Mouse (Mus musculus): ENCODE data around the gene Tsc22d3. TPM values are rescaled to one million over a fixed set of nuclear protein-coding genes. Genes with fewer than 3 reads are reported as not detected.

Gene Tsc22d3
- polyA plus RNA-seq, 1 experiment from 2014 or later = 77.3 TPM

DNA sequence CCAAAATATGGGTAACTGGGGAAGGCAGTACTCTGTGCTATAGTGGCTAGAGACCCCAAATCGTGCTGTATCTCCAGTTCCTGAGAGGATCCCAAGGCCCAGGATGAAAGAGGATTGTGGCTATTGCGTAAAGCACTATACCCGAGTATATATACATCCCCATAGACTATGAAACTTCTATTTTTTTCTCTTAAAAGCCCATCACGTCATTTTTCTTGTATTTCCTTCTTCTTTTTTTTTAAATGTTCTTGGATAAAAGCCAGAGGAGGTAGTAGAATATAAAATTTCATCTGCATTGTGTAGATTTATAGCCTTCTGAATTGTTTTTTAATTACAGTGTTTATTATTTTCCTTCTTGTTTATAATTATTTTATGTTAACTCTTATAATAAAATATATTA lies 852 bp upstream of the Tsc22d3 start:
- Histone ChIP-seq H3K9ac (ENCODE audit: low read length) (no peak overlapping the region), H3K9me3 (ENCODE audit: control insufficient read depth, low read length) (no peaks in the 10 kb centered on the region), H3K4me1 (replicated peaks; ENCODE audit: control insufficient read depth, insufficient read depth) (no peaks in the 10 kb centered on the region), H3K27ac (replicated peaks) (no peak overlapping the region), H3K27me3 (ENCODE audit: control insufficient read depth, insufficient read depth, low read length) (no peaks in the 10 kb centered on the region), H3K4me2 (replicated peaks; ENCODE audit: low read depth) (no peak overlapping the region), H3K4me3 (ENCODE audit: low read depth, low read length) (no peak overlapping the region), H3K36me3 (ENCODE audit: control insufficient read depth, insufficient read depth, low read length) (no peaks in the 10 kb centered on the region)
- ATAC-seq (ENCODE audit: low FRiP score, low TSS enrichment) = no peak
- no peak for DNase-seq (ENCODE audit: low spot score)
- TF ChIP-seq CTCF (IDR thresholded peaks at IDR 0.05; ENCODE audit: low read depth) = no peak
- 49% methylated on average over 4 of the region's 4 CpGs for WGBS

- DNase-seq (ENCODE audit: low spot score) = peak; percentile 19
Observed at GRCm38 (mm10) chrX:140599561-140600409, 674 bp downstream of the Tsc22d3 start.

GRCm38 (mm10) chrX:140598850-140599560 lies 1.5 kb downstream of the Tsc22d3 start:
- TF ChIP-seq CTCF (IDR thresholded peaks at IDR 0.05; ENCODE audit: low read depth) = peak; percentile 43
- no peak for TF ChIP-seq EP300 (optimal IDR thresholded peaks at IDR 0.05)
- no peaks in the 10 kb centered on the region for H3K4me1 ChIP-seq (replicated peaks; ENCODE audit: control insufficient read depth, insufficient read depth)
- H3K27me3 ChIP-seq (ENCODE audit: control insufficient read depth, insufficient read depth, low read length) = no peaks in the 10 kb centered on the region
- DNase-seq (ENCODE audit: low spot score) = peak; percentile 79
- peak; percentile 90 for ATAC-seq (ENCODE audit: low FRiP score, low TSS enrichment)
- H3K4me3 ChIP-seq (ENCODE audit: low read depth, low read length) = peak overlapping the region; percentile 50
- peak overlapping the region; percentile 71 for H3K27ac ChIP-seq (replicated peaks)
- WGBS = 7% methylated on average over 29 of the region's 109 CpGs
- no peaks in the 10 kb centered on the region for H3K36me3 ChIP-seq (ENCODE audit: control insufficient read depth, insufficient read depth, low read length)
- H3K9me3 ChIP-seq (ENCODE audit: control insufficient read depth, low read length) = no peaks in the 10 kb centered on the region
- H3K9ac ChIP-seq (ENCODE audit: low read length) = peak overlapping the region; percentile 61
- peak overlapping the region; percentile 66 for H3K4me2 ChIP-seq (replicated peaks; ENCODE audit: low read depth)

More at GRCm38 (mm10) chrX:140599561-140600409, 674 bp downstream of the Tsc22d3 start:
- Histone ChIP-seq H3K36me3 (ENCODE audit: control insufficient read depth, insufficient read depth, low read length) (no peaks in the 10 kb centered on the region), H3K9ac (ENCODE audit: low read length) (peak overlapping the region; percentile 61), H3K4me2 (replicated peaks; ENCODE audit: low read depth) (peak overlapping the region; percentile 66), H3K4me1 (replicated peaks; ENCODE audit: control insufficient read depth, insufficient read depth) (no peaks in the 10 kb centered on the region), H3K4me3 (ENCODE audit: low read depth, low read length) (peak overlapping the region; percentile 50), H3K9me3 (ENCODE audit: control insufficient read depth, low read length) (no peaks in the 10 kb centered on the region), H3K27me3 (ENCODE audit: control insufficient read depth, insufficient read depth, low read length) (no peaks in the 10 kb centered on the region), H3K27ac (replicated peaks) (peak overlapping the region; percentile 71; the same call in 1 of the 2 replicates)
- 15% methylated on average over 63 of the region's 78 CpGs for WGBS
- no peak for ATAC-seq (ENCODE audit: low FRiP score, low TSS enrichment)
- TF ChIP-seq CTCF (IDR thresholded peaks at IDR 0.05; ENCODE audit: low read depth) (no peak), EP300 (optimal IDR thresholded peaks at IDR 0.05) (no peak)

DNA sequence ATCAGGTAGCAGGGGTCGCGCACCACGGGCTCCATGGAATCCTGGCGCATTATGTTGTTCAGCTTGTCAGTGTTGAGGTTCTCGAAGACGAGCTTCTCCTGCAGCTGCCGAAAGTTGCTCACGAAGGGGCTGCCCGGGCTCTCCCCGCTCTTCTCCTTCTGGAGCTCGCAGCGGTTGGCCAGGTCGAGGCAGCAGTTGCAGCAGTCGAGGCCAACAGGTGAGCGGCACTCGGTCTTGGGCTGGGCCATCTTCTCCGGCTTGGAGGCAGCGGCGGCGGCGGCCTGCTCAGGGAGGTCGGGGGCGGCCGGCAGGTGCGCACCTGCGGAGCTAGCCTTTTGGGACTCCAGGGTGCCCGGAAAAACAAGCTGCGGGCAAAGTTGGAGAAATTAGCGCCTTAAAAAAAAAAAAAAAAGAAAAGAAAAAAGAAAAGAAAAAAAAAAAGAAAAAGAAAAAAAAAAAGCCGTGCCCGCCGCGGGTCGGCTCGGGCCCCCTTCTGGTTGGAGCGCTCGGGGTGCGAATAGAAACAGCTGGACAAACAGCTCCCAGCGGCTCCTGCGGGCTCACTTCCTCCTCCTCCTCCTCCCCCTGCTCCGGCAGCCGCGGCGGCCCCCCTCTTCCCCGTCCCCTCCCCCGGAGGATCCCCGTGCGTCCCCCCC lies 2.1 kb downstream of the Tsc22d3 start:
- no peaks in the 10 kb centered on the region for H3K9me3 ChIP-seq (ENCODE audit: control insufficient read depth, low read length)
- H3K4me1 ChIP-seq (replicated peaks; ENCODE audit: control insufficient read depth, insufficient read depth) = no peaks in the 10 kb centered on the region
- no peaks in the 10 kb centered on the region for H3K27me3 ChIP-seq (ENCODE audit: control insufficient read depth, insufficient read depth, low read length)
- H3K4me3 ChIP-seq (ENCODE audit: low read depth, low read length) = peak overlapping the region; percentile 50
- peak overlapping the region; percentile 66 for H3K4me2 ChIP-seq (replicated peaks; ENCODE audit: low read depth)
- ATAC-seq (ENCODE audit: low FRiP score, low TSS enrichment) (no peak), DNase-seq (ENCODE audit: low spot score) (peak; percentile 34)
- no peaks in the 10 kb centered on the region for H3K36me3 ChIP-seq (ENCODE audit: control insufficient read depth, insufficient read depth, low read length)
- 26% methylated on average over 29 of the region's 48 CpGs for WGBS
- no peak for TF ChIP-seq EP300 (optimal IDR thresholded peaks at IDR 0.05)
- TF ChIP-seq CTCF (IDR thresholded peaks at IDR 0.05; ENCODE audit: low read depth) = peak; percentile 12; the same call in 1 of the 2 replicates
- peak overlapping the region; percentile 48; the same call in 1 of the 2 replicates for H3K9ac ChIP-seq (ENCODE audit: low read length)
- no peak overlapping the region for H3K27ac ChIP-seq (replicated peaks)

DNA sequence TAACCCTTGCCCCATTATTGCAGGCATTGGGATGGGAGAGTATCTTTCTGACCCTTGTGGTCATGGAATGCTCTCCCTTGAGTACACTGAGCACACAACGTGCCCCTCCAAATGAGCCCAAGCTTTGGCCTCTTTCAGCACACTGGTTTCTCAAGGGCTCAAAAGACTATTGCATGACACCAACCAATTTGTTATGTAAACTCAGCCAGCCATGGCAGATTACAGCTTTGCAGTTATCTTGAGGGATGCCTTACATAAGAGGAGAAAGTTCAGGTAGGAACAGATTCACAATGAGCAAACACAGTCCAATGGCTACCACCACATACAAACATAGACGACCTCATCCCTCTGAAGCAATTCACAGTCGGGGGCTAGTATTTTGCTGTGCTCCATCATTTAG lies 9.3 kb downstream of the Tsc22d3 start:
- Histone ChIP-seq H3K27me3 (ENCODE audit: control insufficient read depth, insufficient read depth, low read length) (no peaks in the 10 kb centered on the region), H3K9me3 (ENCODE audit: control insufficient read depth, low read length) (no peaks in the 10 kb centered on the region), H3K36me3 (ENCODE audit: control insufficient read depth, insufficient read depth, low read length) (no peaks in the 10 kb centered on the region), H3K9ac (ENCODE audit: low read length) (no peak overlapping the region), H3K27ac (replicated peaks) (no peak overlapping the region), H3K4me3 (ENCODE audit: low read depth, low read length) (no peak overlapping the region), H3K4me2 (replicated peaks; ENCODE audit: low read depth) (no peak overlapping the region), H3K4me1 (replicated peaks; ENCODE audit: control insufficient read depth, insufficient read depth) (no peaks in the 10 kb centered on the region)
- TF ChIP-seq EP300 (optimal IDR thresholded peaks at IDR 0.05) (no peak), CTCF (IDR thresholded peaks at IDR 0.05; ENCODE audit: low read depth) (no peak)
- ATAC-seq (ENCODE audit: low FRiP score, low TSS enrichment) (no peak), DNase-seq (ENCODE audit: low spot score) (no peak)
- WGBS = 81% methylated on average over 3 of the region's 3 CpGs

All from stomach, postnatal 0 days (tissue).